Mouse (Mus musculus) embryonic fibroblast, embryonic 13.5 days (primary cell): ENCODE data around the gene Rbm5.

Experiments
- CTCF ChIP-seq: IDR thresholded peaks from 2 replicates; pipeline ENCODE4 v1.5.1; 2011; ENCODE audit warnings: mild to moderate bottlenecking, control low read depth, low read length, moderate library complexity, borderline replicate concordance; ENCODE audit not compliant: insufficient read depth
- POLR2A ChIP-seq: IDR thresholded peaks from 2 replicates; pipeline ENCODE4 v1.6.1; 2011; ENCODE audit warnings: low read depth, mild to moderate bottlenecking, control low read depth, low read length, moderate library complexity

- no peak for TF ChIP-seq CTCF
- TF ChIP-seq POLR2A: no peak
Measured at GRCm38 (mm10) chr9:107770037-107770373, 791 bp downstream of the Rbm5 start.
